In genomic region chr5:35973800-35974199, GRCm38 (mm10) we compare ENCODE assay signal across 9 mouse cellular contexts.
DNase-seq lines count a peak whose midpoint lies in the region; ATAC-seq and TF ChIP-seq lines count a peak whose summit lies in the region.
"Had no signal": no experiment of that assay in that cellular context is flagged by ENCODE, and none has a peak within 500 bp of the region (broad histone marks: within the 10 kb centered on the region; RNA-seq: fewer than 3 reads in every experiment).

No protein-coding gene starts in this region.

- TF ChIP-seq CTCF in forebrain, postnatal 0 days (IDR thresholded peaks at IDR 0.05; ENCODE audit: low read depth) = no peak

- H3K27me3 ChIP-seq in forebrain, embryonic 14.5 days (replicated peaks; ENCODE audit: control insufficient read depth, insufficient read depth, low read length) = no peaks in the 10 kb centered on the region
- H3K27me3 ChIP-seq in forebrain, postnatal 0 days (ENCODE audit: insufficient read depth, low read length) = no peaks in the 10 kb centered on the region
- no peaks in the 10 kb centered on the region for H3K27me3 ChIP-seq in heart, embryonic 15.5 days
- H3K27me3 ChIP-seq in hindbrain, embryonic 11.5 days (ENCODE audit: control insufficient read depth, insufficient read depth, low read length) = no peaks in the 10 kb centered on the region
- H3K27me3 ChIP-seq: CH12.LX had no signal

- no peak overlapping the region for H3K27ac ChIP-seq in forebrain, embryonic 14.5 days (ENCODE audit: low read depth, low read length)
- H3K27ac ChIP-seq in forebrain, postnatal 0 days (ENCODE audit: low read depth, low read length) = no peak overlapping the region
- peak overlapping the region; percentile 79 for H3K27ac ChIP-seq in heart, embryonic 15.5 days
- no peak overlapping the region for H3K27ac ChIP-seq in hindbrain, embryonic 11.5 days (ENCODE audit: low read depth, low read length)

- no peak overlapping the region for H3K4me2 ChIP-seq in forebrain, embryonic 14.5 days (ENCODE audit: low read length)
- no peak overlapping the region for H3K4me2 ChIP-seq in forebrain, postnatal 0 days (ENCODE audit: low read depth)
- peak overlapping the region; percentile 51 for H3K4me2 ChIP-seq in heart, embryonic 15.5 days
- no peak overlapping the region for H3K4me2 ChIP-seq in hindbrain, embryonic 11.5 days (replicated peaks; ENCODE audit: low read depth, low read length)

- H3K9me3 ChIP-seq in forebrain, embryonic 14.5 days (replicated peaks; ENCODE audit: control insufficient read depth, low read length) = no peaks in the 10 kb centered on the region
- H3K9me3 ChIP-seq in forebrain, postnatal 0 days (ENCODE audit: low read length) = no peaks in the 10 kb centered on the region
- no peaks in the 10 kb centered on the region for H3K9me3 ChIP-seq in heart, embryonic 15.5 days (replicated peaks)
- H3K9me3 ChIP-seq in hindbrain, embryonic 11.5 days (ENCODE audit: control insufficient read depth, low read length) = no peaks in the 10 kb centered on the region

- H3K9ac ChIP-seq in forebrain, embryonic 14.5 days (ENCODE audit: low read length) = no peak overlapping the region
- no peak overlapping the region for H3K9ac ChIP-seq in forebrain, postnatal 0 days
- 0 out of 2 replicates have a peak overlapping the region, but pooled peaks have one; percentile 1 for H3K9ac ChIP-seq in heart, embryonic 15.5 days
- no peak overlapping the region for H3K9ac ChIP-seq in hindbrain, embryonic 11.5 days (ENCODE audit: low read depth, low read length)

- no peaks in the 10 kb centered on the region for H3K4me1 ChIP-seq in forebrain, embryonic 14.5 days (ENCODE audit: control insufficient read depth, insufficient read depth, low read length)
- no peaks in the 10 kb centered on the region for H3K4me1 ChIP-seq in forebrain, postnatal 0 days (ENCODE audit: insufficient read depth)
- H3K4me1 ChIP-seq in heart, embryonic 15.5 days (replicated peaks) = peaks cover 52% of the 10 kb centered on the region
- H3K4me1 ChIP-seq in hindbrain, embryonic 11.5 days (replicated peaks; ENCODE audit: control insufficient read depth, insufficient read depth, low read length) = peaks cover 10% of the 10 kb centered on the region

- 83% methylated on average over 12 of the region's 12 CpGs for WGBS in forebrain, embryonic 14.5 days
- WGBS in forebrain, postnatal 0 days = 71% methylated on average over 12 of the region's 12 CpGs
- WGBS in heart, embryonic 15.5 days = 9% methylated on average over 12 of the region's 12 CpGs
- whole genome bisulfite sequencing in hindbrain, embryonic 11.5 days = 91% methylated on average over 12 of the region's 12 CpGs

- H3K4me3 ChIP-seq in forebrain, embryonic 14.5 days (ENCODE audit: low read depth, low read length) = no peak overlapping the region
- no peak overlapping the region for H3K4me3 ChIP-seq in forebrain, postnatal 0 days (ENCODE audit: low read depth, low read length)
- H3K4me3 ChIP-seq in heart, embryonic 15.5 days = peak overlapping the region; percentile 21; the same call in 1 of the 2 replicates
- no peak overlapping the region for H3K4me3 ChIP-seq in hindbrain, embryonic 11.5 days (ENCODE audit: low read depth, low read length)

- peak; percentile 27 for DNase-seq in forebrain, embryonic 14.5 days (ENCODE audit: low spot score)
- no peak for DNase-seq in forebrain, postnatal 0 days
- peak; percentile 78 for DNase-seq in adrenal gland, postnatal 25 days
- DNase-seq in kidney, postnatal 4 days = peak; percentile 88 to 92
- peak; percentile 74 for DNase-seq in ovary, postnatal 36 days (ENCODE audit: low spot score)
- DNase-seq in hindbrain, embryonic 11.5 days (ENCODE audit: low spot score) = no peak
- DNase-seq in layer of hippocampus, postnatal 36 days = no peak

- no peak for ATAC-seq in forebrain, embryonic 14.5 days
- ATAC-seq in forebrain, postnatal 0 days = no peak
- peak; percentile 76 for ATAC-seq in heart, embryonic 15.5 days (replicated peaks; ENCODE audit: insufficient number of reproducible peaks, insufficient read depth, low FRiP score, low read depth)
- no peak for ATAC-seq in hindbrain, embryonic 11.5 days (ENCODE audit: low FRiP score)

- peaks cover 59% of the 10 kb centered on the region for H3K36me3 ChIP-seq in forebrain, embryonic 14.5 days (ENCODE audit: control insufficient read depth, insufficient read depth, low read length)
- H3K36me3 ChIP-seq in forebrain, postnatal 0 days (ENCODE audit: insufficient read depth) = peaks cover 54% of the 10 kb centered on the region
- peaks cover 57% of the 10 kb centered on the region for H3K36me3 ChIP-seq in heart, embryonic 15.5 days
- no peaks in the 10 kb centered on the region for H3K36me3 ChIP-seq in hindbrain, embryonic 11.5 days (ENCODE audit: control insufficient read depth, insufficient read depth, low read length)

Comparison
In these comparisons a context has a peak if more than half of its experiments do, and no peak if none do; other contexts are left out.
1. DNase-seq: peak in forebrain, embryonic 14.5 days (single experiment), adrenal gland, postnatal 25 days (single experiment), kidney, postnatal 4 days (2 of 2) and ovary, postnatal 36 days (single experiment); none in forebrain, postnatal 0 days (single experiment), hindbrain, embryonic 11.5 days (single experiment) and layer of hippocampus, postnatal 36 days (0 of 2).